Mouse (Mus musculus) heart, postnatal 14 days (tissue): ENCODE measurements around the gene Foxe1. TPM values are rescaled to one million over a fixed set of nuclear protein-coding genes. Genes with fewer than 3 reads are reported as not detected.

Experiments
- DNase-seq, 2 experiments: peaks; one replicate each; pipeline ENCODE4 v3.0.0; 2021 to 2022
- intact Hi-C: fragments of 180-260 bp; cut with DNase I; formaldehyde crosslinking; loops from one replicate; pipeline ENCODE4 v1.15.1; 2025
- long read RNA-seq, 2 experiments: library from polyadenylated mRNA; stranded (forward); transcript quantifications; one replicate each; pipeline ENCODE4 v2.0.0; 2021
- total RNA-seq, 2 experiments: library from RNA; stranded (reverse); gene quantifications; 2 replicates each; pipeline ENCODE4 v1.2.3; 2021

Gene Foxe1
- total RNA-seq = not detected
- long read RNA-seq, experiment 1 = 0 reads
- long read RNA-seq, experiment 2 = 0 reads

DNA sequence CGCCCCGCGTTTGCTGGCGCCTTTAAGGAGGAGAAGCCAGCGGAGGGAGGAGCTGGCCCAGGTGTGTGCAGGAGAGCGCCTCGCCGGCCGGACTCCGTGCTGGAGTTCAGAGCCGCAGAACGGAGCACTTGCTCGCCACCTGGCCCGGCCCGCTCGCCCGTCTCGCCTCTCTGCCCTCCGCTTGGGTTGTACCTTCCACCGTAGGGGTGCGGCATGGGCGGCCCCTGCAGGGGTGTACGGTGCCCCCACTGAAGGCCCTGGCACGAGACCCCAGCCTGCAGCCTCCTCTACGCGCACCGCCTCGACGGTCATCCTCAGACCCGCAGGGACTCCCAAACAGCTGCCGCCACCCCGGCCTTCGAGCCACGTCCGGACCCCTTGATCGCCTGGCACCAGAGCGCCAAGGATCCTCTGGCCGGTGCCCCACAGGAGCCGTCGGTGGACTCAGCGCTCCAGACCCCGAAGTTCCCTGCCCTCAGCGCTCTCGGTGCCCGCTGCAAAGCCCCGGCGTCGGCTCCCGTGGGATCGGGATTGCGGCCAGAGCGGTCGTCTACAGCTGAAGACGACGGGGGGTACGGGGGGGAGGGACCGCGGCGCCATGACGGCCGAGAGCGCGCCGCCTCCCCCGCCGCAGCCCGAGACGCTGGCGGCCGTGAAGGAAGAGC lies at the start of gene Foxe1:
Gene Foxe1, plus strand, starts transcription at position 14 of the 665 bp plus-strand sequence.
- intact Hi-C loops = no loop called here
- no peak for DNase-seq

DNA sequence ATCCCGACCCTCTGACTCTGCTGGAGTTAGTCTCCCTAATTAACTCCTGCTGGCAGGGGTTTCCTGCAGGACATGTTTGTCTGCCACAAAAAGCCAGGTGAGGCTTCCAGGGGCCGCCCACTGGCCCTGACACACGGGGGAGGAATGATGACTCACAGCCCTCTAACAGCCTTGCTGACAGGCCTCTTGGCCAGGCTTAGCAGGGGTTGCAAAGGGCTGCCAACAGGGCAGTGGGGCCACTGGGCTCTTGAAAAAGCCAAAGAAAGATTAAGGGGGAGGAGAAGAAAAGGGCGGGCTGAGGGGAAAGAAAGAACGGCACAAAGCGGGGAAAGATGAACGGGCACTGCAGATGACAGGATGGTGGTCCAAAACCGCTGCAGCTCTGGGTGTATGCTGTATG lies 39.3 kb upstream of the Foxe1 start:
- intact Hi-C loops = no loop called here
- peak; percentile 72 to 78 for DNase-seq

DNA sequence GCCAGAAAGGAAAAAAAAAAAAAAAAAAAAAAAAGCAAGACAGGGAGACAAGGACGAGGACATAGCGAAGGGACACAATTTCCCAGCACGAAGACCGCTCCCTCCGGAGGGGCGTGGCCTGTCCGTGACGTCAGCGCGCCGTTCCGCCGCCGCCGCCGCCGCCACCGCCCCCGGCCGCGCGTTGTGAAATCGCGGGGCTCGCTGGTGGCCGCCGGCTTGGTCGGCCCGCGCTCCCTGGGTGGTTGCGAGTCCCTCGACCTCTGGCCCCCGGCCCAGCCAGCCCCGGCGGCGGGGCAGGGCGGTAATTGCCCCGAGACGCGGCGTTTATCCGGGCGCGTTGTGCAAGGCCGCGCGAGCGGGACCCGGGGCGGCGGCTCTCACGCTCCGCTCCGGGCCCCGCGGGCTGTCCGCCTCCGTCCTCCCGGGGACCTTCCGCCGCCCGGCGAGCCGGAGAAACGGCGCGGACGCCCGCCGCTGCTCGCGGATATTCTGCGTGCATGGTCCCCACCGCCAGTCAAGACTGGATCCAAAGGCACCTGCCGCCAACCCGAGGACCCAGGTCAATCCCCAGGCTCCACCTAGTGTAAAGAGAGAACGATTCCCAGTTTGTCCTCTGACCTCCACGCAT lies 38.5 kb upstream of the Foxe1 start:
- intact Hi-C loops = loop anchor here (5.0 kb wide), 2 partner anchors 42 to 103 kb away; no protein-coding TSS in a partner anchor

DNA sequence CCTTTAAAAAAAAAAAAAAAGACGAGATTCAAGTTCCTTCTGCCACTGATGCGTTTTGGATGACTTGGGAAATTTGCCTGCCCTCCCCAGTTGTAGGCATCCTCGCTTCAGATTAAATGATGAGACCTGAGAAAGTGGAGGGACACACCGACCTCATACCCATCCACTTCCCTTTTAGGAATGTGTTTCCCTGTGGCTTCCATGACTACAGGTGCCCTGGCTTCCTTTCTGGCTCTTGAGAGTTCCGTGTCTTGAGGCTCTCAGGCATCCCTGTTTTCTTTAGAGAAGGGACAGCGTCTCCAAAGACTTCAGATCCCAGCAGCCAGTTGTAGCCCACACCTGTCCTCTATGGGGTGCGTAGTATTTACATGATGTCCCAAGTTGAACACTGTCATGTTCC lies 38.0 kb upstream of the Foxe1 start:
- DNase-seq = no peak
- intact Hi-C loops = loop anchor here (5.0 kb wide), 2 partner anchors 42 to 103 kb away; no protein-coding TSS in a partner anchor

More for the DNA sequence above, 38.5 kb upstream of the Foxe1 start:
- peak; percentile 92 to 94 for DNase-seq

DNA sequence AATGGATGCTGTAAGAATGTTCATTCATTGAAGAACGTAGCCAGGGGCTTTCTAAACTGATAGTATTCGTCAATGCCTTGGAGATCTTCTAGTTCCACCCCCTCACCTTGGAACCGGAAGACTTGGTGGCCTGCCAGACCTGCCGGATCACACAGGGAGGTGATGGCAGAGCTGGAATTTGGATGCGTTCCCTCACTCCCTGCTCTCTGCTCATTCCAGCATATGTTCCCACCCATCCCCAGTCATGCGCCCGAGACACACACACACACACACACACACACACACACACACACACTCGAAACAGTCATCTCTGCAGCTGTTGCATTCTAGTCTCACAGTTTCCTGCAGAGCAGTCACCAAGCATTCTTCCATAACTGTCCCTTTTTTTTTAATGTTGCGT lies 36.1 kb upstream of the Foxe1 start:
- peak; percentile 71 to 82 for DNase-seq
- intact Hi-C loops = loop anchor here (5.0 kb wide), 2 partner anchors 40 to 105 kb away; no protein-coding TSS in a partner anchor

DNA sequence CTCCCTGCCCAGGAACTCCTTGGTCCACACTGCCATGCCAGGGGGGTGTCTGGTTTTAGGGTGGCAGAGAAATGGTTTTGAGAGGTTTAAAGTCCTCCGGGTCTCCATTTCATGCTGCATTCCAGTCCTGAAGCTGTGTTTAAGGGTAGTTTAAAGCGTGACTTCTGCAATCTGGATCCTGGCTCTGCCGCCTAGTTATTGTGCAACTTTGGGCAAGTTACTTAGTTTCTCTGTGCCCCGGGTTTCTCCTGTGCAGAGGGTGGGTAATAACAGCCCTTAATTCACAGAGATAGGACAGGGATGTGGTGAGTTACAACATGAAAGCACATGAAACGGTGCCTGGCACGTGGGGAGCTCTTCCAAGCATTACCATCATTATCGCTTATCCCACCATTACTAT lies 35.5 kb upstream of the Foxe1 start:
- intact Hi-C loops = loop anchor here (5.0 kb wide), 2 partner anchors 39 to 106 kb away; no protein-coding TSS in a partner anchor
- no peak for DNase-seq

DNA sequence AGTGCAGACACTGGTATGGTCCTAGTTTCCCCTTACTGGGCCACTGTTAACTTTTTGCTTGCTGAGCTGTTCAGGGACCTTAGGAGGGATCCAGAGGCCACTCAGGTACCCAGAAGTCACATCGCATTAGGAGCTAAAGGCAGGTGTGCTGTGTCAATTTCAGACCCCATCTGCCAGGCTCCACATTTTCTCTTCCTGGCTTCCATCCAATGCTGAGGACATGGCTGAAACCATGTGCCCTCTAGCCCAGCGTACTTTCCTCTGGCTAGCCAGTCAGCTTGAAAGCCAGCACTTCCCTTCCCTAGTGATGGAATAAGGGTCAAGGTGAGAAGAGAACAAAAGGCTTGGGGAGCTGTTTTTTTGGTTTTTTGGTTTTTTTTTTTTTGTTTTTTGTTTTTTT lies 31.8 kb upstream of the Foxe1 start:
- intact Hi-C loops = no loop called here
- DNase-seq = no peak

DNA sequence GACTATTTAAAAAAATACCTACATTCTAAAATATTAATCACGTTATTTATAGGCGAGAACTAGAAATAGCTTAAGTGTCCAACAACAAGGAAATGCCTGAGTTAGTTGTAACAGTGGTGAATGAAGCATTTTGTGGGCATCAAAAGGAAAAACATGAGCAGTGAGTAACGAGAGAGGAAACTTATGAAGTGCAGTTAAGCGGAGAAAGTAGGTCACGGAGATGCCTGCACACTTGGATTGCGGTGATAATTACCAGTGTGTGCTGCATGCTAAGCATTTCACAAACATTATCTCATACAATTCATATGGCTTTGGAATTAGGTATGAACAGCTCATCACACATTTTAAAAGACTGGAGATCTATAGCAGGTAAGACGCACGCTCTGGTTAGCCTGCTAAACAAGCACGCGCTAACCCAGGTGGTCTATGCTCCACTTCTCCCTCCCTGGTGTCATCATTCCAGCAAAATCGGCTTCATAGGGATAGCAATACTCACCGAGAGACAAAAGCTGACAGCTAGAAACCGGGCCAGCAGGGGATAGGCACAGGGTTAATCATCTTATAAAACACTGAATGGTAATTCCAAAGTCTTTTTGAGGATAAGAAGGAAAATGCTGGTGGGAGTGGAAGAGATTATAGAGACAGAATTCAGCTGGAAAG lies 21.5 kb upstream of the Foxe1 start:
- no peak for DNase-seq
- intact Hi-C loops = no loop called here

DNA sequence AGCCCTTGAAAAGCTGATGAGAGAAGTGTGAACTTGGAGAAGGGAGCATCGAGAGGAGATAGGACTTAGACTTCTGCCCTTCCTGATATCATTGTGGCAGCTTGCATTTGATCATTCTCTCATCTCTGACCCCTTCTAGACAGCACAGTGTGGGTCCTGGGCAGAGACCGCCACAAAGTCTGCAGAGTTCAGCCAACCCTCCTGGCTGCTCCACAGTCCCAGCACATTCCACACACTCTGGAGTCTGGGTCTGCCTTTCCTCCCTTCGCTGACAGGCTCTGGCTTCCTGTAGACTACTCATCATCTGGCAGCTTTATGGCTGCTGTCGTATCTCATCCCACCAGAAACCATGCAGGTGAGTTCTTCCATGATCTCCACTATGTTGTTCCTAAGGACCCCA lies 20.7 kb upstream of the Foxe1 start:
- intact Hi-C loops = no loop called here
- DNase-seq = no peak

DNA sequence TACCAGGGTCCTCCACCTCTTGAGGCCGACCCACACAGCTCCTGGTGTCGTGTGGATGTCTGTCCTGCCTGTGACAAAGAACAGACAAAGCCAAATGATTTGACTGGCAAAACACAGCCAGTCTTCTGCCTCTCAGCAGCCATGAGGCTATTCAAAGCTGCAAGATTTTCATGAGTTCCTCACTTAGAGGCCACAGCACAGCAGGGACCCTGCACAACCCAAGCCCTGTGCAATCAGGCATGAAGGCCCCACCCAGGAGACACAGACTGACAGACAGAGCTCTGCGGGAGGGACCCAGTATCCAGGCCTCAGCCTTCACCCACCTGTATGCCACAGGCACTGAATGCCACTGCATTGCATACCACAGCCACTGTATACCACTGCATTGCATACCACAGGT lies 14.5 kb upstream of the Foxe1 start:
- intact Hi-C loops = no loop called here
- DNase-seq = no peak

DNA sequence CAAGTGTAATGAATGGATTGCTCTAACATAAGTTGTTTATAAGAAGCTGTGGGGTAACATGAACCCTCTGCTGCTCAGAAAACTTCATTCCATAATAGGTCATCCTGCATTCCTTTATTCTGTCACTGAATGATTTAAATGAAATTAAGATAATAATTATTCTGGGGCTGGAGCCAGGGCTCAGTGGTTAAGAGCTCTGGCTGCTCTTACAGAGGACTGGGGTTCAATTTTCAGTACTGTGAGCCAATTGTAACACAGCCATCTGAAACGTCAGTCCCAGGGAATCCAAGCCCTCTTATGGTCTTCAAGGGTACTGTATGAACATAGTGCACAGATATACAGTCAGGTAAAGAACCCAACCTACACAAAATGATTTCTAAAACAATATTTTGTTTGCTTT lies 7.6 kb upstream of the Foxe1 start:
- no peak for DNase-seq
- intact Hi-C loops = no loop called here

DNA sequence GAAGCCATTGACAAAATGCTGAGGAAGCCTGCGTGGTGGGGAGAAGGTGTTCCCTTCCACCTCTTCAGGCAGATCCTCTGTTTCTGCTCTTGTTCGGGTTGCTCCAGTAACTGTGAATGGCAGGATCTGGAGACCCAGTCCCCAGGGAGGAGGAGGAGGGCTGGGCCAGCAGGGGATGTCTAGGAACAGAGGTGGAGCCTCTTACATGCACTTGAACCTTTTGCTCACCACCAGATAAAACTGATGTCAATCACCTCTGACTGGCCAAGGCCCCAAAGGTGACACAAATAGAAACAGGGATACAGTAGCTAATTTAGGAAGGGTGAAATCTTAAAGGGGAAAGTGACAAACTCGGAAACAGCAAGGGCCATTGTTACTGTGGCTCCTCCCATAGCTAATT lies 5.4 kb upstream of the Foxe1 start:
- no peak for DNase-seq
- intact Hi-C loops = no loop called here

DNA sequence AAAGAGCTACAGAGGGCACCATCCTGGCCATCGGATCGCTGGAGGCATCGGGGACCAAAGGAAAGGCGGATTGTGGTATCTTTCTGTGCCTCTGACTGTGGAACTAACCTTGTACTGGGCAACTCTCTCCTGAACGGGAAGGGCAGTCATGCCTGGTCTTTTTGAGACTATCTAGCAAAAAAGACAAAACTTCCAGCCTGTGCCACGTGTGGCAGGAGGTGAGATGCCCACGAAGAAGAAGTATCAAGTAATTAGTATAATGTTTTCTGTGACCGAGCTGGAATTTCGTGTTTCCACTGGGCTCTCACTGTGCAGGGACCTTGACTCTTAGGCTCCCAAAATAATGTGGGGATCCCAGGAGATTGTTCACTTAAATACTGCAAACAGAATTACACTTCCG lies 4.4 kb upstream of the Foxe1 start:
- DNase-seq = no peak
- intact Hi-C loops = no loop called here

DNA sequence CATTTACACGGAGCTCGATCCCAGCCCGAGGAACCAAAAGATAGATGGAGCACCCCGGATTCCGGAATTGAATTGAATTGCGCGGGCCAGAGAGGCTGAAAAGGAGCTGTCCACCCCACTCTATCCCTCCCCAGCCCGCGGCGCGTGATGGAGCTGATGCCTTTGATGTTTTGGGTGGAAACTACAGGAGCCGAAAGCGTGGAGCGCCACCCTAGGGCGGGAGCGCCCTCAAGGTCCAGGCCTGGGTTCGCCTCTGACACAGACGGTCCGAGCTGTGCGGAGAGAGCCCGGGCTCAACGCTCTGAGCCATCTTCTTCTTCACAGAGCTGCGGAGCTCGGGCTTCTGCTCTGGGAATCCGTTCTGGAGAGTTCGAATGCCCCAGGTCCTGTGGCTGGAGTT lies 3.8 kb upstream of the Foxe1 start:
- DNase-seq = no peak
- intact Hi-C loops = no loop called here

DNA sequence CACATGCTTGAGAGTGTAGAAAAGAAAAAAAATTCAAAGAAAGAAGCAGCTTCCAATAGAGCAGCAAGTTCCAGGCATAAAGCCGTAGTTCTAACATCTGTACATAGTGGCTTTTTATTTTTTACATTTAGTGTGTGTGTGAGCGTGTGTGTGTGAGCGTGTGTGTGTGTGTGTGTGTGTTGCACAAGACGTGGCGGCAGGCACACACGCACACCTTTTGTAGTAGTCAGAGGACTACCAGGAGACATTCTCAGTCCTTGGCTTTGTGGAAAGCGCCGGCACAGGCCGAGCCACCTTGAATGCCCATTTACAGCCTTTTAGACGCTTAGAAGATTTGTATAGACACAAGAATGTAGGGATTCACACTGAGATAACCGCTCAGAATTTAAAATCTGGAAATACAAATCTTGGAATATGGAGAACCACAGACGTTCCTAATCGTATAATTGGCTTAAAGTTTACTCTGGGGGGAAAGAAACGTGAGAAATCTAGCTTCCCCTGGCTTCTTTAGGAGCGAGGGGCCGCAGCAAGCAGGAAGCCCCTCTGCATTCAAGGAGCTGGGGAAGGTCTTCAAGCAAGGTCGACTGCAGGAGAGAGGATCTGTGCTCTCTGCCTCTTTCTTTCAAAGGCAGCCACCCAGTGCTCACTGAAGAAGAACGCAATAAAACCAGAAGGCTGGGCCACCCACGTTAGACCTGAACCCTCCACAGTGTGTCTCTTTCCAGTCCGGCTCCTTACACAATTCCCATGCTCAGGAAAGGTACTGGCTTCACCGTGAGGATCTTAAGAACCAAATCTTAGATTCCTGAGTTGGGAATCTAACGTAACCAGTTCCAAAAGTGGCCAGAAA lies 1.4 kb upstream of the Foxe1 start:
- intact Hi-C loops = no loop called here
- DNase-seq = no peak

DNA sequence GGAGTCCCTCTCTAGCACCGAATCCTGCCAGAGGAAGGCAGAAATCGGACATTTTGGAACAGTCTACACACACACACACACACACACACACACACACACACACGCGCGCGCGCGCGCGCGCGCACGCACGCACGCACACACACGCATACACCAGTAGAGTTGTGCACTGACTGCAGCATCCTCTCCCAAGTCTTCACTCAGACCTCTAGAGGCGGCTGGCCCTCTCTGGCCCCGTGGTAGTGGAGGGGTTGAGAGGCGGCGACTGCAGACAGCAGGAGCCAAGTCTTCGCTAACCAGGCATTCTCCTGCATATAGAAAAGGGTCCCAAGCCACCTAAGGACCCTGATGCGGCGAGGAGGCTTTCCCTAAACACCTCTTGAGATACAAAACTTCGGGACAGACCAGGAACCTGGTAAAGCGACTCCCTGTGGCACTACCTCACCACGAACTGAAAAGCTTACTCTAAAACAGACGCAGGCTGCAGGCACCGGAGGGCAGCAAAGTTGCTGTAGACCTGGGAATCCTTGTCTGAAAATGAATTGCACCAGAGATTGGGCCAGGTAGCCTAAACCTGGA lies 610 bp upstream of the Foxe1 start:
- intact Hi-C loops = no loop called here

DNA sequence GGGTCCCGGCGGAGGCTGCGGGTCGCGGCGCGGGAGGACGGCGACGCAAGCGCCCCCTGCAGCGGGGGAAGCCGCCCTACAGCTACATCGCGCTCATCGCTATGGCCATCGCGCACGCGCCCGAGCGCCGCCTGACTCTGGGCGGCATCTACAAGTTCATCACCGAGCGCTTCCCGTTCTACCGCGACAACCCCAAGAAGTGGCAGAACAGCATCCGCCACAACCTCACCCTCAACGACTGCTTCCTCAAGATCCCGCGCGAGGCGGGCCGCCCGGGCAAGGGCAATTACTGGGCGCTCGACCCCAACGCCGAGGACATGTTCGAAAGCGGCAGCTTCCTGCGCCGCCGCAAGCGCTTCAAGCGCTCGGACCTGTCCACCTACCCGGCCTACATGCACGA lies 879 bp downstream of the Foxe1 start:
- DNase-seq = peak in 1 of 2 experiments; percentile 22
- intact Hi-C loops = no loop called here

More for the DNA sequence above, 610 bp upstream of the Foxe1 start:
- DNase-seq = no peak

DNA sequence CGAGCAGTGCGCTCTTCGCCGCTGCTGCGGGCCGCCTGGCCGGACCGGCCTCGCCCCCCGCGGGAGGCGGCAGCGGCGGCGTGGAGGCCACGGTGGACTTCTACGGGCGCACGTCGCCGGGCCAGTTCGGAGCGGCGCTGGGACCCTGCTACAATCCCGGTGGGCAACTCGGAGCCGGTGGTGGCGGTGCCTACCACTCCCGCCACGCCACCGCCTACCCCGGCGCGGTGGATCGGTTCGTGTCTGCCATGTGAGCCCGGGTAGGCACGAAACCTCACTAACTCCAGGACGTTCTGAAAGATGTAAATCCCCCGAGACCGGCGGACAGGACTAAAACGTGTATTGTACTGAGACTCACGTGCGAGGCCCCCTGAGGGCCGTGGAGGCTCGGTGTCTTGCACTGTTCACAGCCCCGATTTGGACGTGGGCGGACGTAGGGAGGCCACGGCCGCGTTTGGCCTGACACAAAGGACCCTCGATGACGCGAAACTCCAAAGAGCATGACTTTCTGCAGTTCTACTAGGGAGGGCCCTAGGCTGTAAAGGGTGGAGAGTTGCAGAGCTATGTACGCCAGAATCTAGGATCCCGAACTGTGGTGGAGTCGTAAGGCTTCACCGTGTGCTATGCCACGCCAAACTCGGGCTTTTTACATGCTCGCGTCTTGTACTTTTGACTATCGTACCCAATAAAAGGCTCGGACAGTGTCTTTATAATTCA lies 1.8 kb downstream of the Foxe1 start:
- intact Hi-C loops = loop anchor here (5.0 kb wide), 1 partner anchor 38 kb away; no protein-coding TSS in a partner anchor
- no peak for DNase-seq

DNA sequence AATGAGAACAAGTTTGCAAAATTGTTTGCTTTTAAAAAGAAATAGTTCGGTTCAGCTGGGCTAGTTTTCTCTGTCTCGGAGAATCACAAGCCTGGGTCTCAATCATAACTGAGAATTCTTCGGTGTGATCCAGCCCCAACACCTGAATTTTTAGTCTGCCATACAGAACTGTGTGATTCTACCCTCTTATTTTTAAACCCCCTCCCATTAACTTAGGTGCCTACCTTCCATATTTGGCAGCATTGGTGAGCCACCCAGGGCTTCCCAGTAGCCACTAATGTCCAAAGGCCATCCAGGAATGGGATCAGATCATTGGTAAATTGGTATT lies 2.3 kb downstream of the Foxe1 start:
- intact Hi-C loops = loop anchor here (5.0 kb wide), 1 partner anchor 38 kb away; no protein-coding TSS in a partner anchor
- DNase-seq = no peak

DNA sequence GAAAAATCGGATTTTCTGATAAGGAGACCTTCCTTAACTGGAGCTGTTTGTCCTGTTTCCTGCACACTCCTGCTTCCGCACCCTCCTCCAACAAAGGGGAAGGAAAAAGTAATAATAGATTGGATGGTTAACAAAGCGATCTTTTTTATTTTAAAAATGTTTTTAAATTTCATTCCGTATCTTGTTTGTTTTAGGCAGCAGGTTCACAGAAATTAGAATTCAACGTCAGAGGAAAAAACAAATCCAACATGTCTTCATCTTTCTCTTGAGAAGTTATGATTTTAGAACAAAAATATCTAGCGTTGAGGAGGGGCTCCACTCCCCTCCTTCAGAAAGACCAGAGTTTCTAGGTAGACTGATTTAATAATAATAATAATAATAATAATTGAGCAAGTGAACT lies 2.8 kb downstream of the Foxe1 start:
- intact Hi-C loops = loop anchor here (5.0 kb wide), 1 partner anchor 39 kb away; no protein-coding TSS in a partner anchor
- no peak for DNase-seq
